Mouse (Mus musculus): ENCODE data around the gene Itpripl2.
A peak's percentile ranks its signal among the peaks of the same experiment; 100 is the strongest.

Gene Itpripl2

DNA sequence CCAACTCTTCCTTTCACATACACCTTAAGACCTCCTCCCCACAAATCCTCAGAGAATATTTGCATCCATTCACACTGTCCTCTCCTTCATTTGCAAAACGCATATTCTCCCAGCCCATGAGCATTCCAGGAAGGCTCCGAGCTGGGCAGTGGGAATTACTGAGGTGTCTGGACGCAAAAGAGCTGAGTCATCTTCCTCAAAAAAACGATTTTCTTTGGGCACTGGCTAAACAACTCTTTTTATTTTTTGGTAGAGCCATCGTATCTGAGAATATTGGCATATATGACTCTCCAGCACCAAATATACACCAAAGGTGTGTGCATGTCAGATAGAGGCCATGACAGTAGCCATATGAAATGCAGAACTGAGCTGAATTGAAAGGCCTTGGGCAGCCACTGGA lies 4.9 kb downstream of the Itpripl2 start:
- no peak for DNase-seq

DNA sequence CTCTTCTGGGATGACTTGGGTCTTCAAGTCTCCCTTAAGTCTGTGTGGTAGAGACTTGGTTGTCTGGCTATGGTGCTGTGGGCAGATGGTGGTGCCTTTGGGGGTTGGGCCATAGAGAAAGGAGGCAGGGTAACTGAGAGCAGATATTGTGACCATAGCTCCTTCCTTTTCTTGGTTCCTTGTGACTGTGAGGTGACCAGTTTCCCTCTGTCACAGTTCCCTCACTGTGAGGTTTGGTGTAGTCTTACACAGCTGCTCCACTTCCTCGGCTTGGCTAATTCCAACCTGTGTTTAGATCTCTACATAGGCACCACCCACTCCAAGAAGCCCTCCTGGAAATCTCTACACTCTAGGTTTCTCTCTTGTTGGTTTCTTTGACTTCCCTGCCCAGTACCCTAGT lies 7.8 kb downstream of the Itpripl2 start:
- DNase-seq = no peak

DNA sequence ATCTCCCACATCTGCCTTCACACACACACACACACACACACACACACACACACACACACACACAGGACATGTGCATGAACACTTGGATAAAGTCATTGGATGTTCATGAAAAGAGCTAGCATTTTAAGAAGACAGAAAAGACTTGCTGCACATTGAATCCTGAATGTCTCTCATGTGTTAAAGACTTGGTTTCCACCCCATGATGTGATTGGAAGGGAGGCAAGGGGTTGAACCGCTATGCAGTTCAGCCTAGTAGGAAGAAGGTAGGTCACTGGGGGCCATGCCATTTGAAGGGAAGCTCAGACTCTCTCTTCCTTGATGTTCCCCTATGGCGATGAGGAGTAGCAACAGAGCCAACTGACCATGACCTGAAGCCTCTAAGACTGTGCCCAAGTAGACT lies 9.8 kb downstream of the Itpripl2 start:
- DNase-seq = no peak

DNA sequence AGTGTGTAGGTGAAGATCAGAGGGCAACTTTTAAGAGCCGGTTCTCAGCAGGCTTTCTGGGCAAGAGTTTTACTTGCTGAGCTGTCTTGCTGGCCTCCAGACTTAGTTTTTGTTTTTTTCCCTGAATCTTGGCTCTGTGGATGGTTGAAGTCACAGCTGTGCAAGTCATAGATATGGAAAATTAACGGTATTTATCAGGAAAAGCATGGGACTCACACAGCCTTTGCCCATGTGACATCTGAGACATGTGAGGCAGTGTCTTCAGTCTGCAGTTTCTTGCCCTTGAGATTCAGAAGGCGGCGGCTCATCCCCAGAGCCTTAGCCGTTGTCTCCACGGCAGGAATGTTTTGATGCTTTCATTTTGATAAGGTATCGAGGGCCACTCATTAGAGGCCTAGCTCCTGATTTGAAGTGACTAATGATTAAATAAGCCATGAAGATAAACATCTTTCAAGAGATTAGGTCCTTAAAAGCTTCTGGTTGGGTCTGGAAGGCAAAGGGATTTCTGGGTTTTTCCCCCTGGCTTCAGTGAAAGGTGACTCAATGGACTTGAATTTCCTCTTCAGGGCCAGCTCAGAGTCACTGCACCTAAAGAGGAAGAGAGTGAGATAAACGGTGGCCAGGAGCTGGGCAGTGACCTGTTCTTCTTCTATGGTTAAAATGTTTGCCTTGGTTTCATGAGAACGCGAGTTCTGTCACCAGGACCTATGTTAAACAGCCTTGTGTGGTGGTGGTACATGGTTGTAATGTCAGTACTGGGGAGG lies 10.5 kb downstream of the Itpripl2 start:
- no peak for DNase-seq

DNA sequence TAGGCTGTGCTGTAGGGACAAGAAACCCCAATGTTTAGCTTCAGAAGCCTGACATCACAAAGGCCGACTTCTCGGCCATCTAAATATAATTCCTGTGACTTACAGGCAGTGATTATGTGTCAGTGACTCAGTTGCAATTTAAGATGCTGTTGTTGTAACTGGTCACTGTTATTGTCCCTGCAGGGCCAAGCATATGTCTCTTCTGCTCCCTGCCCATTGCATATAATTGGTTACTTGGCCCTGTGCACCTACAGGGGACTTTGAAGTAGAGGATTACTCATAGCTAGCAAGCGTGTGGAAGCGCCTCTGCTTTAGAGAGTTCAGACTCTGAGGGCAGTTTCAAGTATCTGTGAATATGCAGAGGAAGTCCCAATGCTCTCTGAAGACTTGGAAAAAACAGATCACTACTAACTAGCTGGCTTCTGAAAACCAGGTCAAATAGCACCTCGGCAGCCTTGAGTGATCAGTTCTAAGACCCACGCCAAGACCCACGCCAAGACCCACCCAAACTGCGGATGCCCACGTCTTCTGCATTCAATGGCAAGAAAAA lies 11.5 kb downstream of the Itpripl2 start:
- no peak for DNase-seq

DNA sequence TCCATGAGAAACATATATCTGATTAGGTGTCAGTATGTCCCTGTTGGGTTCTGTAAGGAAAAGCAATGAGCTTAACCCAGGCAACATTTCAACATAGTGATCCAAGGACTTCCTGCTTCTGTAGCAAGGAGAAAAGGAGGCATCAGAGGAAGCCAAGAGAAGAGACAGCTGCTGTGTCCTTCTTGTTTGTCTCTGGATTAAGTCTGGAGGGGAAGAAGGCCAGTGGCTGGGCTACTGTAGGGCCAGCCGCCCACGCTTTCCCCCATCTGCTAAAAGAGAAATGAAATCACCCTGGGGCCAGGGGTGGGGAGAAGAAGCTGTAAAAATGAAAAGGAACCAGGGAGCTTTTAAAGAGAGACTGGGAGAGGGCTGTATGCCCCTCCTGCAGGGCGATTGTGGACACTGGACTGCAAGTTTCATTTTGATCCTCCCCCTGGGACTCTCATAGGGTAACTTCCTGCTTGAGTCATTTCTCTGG lies 12.9 kb downstream of the Itpripl2 start:
- DNase-seq = peak; percentile 63

DNA sequence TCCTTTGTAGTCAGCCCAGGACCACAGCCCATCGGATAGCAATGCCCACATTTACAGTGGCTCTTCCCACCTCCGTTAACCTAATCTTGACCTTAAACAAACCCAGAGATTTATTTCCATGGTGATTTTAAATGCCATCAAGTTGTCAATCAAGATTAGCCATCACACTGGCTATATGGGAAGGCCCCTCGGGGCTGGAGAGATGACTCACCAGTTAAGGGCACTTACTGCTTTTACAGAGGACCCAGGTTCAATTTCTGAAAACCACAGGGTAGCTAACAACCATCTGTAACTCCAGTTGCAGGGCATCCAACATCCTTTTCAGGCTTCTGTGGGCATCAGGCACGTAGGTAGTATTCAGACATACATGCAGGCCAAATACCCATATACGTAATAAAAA lies 15.3 kb downstream of the Itpripl2 start:
- DNase-seq = no peak

DNA sequence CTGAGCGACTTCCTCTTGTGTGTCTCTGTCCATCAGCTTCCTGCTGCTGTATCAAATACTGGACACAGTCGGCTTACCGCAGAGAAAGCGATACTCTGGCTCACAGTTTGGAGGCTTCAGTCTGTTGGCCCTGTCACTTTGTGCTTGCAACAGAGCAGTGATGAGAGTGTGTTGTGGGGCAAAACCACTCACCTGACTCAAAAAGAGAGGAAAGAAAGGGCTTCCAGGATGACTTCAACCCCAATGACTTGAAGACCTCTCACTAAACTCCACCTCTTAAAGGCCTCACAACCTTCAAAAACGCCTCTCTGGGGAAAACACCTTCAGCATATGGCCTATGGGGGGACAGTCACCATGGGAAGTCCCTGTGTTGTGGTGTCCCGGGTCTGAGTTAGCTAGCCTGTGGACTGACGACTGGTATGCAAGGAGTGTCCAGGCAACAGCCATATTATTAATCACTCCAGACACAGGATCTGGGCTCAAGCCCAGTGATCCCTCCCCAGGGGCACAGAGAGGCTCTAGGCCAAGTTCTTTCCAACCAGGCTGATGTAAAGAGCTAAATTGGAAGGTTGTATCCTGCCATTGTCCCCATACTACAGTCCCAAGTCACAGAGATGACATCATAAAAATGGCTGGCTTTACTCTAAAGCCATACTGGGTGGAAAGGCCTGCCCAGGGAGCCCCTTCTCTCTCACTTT lies 16.6 kb downstream of the Itpripl2 start:
- peak; percentile 33 for DNase-seq

DNA sequence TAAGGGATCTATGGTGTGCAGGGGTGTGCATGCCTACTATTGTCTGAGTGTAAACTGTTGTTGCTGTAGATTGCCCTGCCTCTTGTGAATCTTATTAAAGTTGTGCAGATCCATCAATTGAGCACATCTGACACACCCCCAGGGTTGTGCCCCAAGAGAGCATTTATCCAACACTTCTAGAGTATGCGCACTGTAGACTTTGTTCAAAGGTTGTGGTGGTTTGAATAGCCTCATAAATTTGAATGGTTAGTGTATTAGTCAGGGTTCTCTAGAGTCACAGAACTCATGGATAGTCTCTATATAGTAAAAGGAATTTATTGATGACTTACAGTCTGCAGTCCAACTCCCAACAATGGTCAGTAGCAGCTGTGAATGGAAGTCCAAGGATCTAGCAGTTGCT lies 18.9 kb downstream of the Itpripl2 start:
- DNase-seq = no peak

DNA sequence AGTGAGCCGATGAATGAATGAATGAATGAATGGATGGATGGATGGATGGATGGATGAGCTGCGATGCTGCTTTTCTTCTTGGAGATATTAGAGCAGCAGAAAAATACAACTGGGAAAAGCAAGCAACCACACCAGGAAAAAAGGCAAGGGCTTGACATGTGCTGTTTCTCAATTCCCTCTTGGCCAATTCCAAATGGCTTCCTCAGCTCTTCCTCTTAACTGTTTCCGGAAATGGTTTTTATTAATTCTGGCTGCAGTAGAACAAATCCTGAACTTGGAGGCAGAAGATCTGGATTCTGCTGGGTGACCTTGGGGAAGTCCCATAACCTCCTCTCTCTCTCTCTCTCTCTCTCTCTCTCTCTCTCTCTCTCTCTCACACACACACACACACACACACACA lies 23.7 kb downstream of the Itpripl2 start:
- no peak for DNase-seq

DNA sequence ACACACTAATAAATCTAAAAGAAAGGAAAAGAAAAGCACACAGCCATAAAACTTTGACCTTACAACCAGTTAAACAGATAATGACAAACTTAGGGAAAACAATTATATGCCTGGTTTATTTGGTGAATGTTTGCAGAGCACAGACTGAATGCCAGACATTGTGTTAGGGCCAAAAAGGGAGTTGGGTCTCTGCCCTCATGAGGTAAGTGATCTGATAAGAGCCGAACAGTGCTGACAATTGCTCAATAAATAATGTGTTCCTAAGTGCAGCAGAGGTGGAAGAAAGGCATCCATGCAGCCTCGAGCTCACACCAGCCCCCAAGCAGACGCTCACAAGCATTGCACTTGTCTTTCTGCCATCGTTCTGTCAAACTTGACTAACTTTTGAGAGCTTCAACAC lies 27.3 kb downstream of the Itpripl2 start:
- DNase-seq = peak; percentile 35

DNA sequence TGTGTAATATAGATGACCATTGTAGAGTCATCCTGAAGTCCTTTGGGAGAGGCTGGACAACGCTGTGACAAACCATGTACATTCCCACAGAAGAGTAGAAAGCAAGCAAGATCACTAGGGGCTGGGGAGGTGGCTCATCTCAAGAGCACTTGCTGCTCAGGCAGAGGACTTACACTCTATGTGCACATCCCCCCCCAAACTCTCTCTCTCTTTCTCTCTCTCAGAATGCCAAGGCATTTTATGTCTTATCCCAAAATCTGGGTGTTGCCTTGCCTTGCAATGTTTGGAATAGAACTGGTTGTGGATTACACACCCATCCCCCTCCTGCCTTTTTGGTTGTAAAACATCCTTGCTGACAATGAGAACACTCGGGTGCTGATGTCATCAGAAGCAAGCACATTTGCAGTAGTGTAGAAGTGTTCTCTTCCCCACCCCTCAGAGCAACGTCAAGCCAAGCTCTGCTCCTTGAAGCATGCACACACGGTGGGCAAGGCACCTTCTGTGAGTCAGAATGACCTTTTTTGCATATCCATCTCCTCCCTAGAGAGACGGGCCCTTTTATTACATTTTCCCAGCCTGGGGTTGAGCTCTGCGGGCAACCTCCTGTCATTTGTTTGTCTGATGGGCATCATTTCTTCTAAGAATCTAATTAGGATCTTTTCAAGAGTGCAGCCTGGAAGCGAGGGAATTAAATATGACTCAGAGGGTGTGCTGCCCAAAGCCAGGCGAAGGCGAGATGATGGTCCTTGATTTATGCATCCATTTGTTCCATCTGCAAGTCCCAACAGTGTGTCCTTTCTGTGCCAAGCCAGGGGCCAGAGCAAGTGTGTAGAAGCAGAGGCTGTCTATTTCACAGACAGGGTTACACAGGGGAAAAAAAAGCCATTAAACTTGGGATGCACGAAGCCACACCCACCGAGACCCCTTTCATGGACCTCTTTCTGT lies 28.7 kb downstream of the Itpripl2 start:
- no peak for DNase-seq

DNA sequence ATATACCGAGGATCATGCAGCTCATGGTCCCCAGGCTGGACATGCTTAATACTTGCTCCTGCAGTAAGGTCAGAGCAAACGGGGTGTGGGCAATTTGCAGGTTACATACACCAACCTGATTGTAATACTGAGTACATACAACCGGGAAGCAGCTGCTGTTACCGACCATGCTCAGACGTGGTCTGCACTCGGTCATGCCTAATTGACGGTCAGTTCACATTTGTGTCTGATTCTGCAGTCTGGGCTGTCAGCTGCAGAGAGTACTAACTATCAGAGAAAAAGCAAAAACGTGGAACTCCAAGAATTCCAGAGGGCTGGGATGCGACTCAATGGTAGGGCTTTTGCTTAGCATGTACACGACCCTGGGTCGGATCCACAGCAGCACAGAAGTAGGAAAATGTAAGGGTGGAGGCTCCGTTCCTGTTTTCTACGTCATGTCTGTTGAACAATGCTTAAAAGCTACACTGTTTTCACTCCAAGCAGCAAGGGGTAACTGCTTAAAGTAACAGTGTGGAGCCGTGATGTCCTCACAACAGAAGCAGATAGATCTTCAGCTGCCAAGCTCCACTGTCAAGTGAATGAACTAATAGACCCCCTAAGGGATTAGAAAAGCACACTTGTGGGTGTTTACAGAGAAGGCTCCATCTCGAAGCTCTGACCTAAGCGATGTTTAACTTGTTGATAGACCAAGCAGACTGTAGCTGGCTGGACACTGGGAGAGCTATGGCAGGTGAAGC lies 30.2 kb downstream of the Itpripl2 start:
- DNase-seq = no peak

DNA sequence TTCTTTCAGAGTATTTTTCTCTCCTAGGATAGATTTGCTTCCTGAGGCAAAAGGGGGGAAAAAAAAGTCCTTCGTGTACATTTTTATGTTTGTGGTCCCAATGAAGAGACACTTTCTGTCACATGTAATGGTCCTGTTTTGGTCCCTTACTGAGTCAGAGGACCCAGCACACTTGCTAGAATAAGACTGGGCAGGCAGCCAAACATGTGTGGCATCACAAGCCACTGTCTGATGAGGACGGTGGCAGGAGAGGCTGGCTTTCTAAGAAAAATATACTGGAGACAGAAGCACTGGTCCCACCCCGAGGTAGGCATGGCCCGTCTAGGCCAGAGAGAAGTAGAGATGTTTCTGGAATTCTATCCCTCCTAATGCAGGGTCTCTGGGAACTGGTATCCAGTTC lies 38.1 kb downstream of the Itpripl2 start:
- no peak for DNase-seq

DNA sequence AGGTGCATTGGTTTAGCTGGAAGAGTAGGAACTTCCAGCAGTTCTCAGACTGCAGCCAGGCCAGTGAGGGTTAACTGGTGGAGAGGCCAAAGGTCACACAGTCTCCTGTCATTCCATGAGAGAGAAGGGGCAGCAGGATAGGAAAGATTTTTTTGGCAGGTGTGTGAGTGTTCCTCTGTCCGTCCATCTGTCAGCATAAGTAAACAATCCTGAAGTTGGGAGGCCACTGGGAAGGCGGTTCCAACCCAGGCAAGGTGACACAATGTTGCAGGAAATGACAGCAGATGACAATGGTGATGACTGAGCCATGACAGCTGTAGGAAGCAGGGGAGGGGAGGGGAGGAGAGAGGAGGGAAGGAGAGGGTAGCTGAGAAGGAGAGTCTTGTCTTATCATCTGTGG lies 38.8 kb downstream of the Itpripl2 start:
- DNase-seq = no peak

DNA sequence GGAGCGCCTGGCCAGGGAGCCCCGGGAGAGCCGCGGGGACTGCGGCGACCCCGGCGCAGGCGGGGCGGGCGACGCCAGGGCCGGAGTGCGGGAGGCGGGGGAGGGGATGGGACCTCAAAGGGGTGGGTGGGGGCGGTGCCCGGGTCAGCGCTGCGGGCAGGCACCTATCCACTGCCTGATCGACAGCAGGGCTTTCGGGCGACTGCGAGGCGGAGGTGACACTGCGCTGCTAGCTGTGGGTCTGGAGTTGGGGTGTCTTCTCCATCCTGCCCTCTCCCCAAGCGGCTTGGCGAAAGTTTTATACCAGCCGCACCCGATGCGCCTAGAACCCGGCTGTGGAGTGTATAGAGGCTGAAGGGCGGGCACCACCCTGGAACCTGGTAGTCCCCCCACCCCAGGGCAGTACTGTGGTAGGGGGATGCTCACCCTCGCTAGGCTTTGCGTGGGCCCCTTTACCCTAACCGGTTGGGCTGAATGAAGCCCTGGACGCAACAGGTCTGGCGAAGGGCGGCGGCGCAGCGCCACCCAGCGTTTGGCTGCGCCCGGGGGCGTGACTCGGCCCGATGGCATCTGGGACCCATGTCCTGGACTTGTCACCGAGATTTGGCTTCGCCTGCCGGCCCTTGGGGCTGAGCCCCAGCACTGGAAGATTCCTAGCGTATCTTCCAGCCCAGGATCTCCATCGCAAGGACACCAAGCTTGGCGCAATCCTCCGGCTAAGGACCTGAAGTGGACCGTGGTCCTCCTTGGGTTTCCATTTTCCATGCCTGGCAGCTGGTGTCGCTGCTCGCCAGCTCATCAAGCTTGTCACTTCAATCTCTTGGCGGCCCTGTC lies 43.4 kb downstream of the Itpripl2 start, which contains the start of gene Syt17:
Gene Syt17 (minus strand): TSS at position 89 of the 834 bp plus-strand sequence.
- peak; percentile 68 for DNase-seq

DNA sequence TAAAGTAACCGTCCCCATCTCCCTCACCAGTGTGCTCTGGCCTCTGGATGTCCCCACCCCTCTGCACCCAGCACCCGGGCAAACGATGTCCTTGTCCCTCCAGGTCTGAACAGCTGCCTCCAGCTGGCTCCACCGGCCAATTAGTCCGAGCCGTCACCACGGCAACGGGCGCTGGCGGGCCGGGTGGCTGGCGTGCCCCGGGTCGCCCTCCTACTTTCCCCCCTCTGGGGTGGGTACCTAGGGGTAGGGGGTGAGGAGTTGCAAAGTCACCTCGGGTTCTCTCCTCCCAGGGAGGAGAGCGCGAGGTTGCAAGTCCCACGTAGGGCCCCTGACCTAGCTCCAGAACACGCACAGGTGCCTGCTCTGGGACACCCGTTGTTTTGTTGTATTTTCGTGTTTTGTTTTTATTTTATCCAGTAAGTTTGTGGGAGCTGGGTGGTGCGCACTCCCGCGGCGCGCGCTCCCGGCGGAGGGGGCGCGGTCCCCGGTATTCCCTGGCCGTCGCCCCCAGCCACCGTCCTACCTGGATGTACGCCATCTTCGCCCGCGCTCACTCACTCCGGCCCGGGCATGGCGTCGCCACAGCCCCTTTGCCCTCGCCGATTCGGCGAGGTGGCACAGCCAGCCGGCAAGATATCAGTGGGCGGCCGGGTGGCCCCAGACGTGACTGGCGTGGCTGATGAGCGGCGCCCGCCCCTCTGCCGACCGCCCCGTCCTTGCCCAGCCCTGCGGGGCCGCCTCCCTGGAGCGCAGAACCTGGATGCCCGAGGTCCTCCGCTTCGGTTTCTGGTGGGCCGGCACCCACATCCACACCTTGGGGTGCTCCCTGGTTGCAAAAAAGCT lies 44.3 kb downstream of the Itpripl2 start:
- DNase-seq = peak; percentile 50

DNA sequence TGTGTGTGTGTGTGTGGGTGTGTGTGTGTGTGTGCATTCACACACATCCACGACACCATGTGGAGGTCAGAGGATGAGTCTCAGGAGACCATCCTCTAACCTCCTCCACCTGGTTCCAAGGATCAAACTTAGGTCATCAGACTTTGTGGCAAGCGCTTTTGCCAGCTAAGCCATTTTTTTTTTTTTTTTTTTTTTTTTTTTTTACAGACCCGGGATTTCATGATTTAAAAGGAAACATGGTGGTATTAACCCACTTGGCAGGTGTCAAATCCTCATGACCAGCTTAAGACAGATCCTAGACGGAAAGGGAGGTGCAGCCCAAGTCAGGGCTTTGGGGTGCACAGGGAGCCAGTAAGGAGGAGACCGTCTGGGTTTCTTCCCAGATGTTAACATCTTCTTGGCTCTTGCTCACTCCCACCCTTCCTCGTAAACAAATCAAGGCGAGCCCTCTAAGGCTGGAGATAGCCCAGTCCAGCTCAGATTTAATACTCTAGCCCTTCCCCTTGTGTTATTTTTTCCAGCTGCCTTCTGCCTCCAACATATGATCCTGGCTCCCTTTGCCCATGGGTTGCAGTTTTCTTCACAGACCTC lies 47.8 kb downstream of the Itpripl2 start:
- DNase-seq = no peak

DNA sequence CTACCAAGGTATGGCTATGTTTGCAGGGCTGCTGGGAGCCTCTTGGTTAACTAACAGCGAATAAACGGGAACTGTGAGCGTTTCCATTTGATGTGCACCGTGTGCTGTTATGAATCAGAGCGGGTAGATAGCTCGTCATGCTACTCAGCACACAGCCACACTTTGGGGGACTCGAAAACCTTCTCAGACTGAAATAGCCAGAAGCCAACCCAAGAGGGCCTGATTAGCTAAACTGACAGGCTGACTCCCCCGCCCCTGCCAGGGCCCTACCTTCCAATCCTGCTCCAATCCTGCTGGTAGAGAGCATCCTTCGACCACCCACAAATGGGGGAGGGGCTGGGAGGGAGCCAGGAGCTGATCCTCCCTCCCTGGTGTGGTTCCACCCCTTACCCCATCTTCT lies 48.4 kb downstream of the Itpripl2 start:
- no peak for DNase-seq

DNA sequence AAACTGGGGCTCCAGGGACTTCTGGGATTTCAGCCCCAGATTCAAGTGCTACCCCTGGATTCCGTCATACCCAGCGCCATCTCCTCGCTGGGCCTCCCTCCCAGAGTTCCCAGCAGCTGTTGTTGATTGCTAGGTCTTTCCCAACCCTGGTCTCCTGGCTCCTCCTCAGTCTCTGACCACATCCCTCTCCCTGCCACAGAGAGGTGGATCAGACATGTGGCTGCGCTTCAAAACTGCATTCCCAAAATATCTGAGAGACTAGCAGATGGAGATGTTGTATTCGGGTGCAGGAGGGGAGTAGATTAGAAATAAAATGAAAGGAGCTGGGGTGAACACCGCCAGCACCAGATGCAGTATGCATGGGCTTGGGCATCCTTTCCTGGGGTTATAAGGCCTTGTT lies 50.2 kb downstream of the Itpripl2 start:
- no peak for DNase-seq

All from kidney, adult 9 months (tissue).